Mouse (Mus musculus) liver, embryonic 14.5 days (tissue): ENCODE data around the gene Elane. TPM values are rescaled to one million over a fixed set of nuclear protein-coding genes. Genes with fewer than 3 reads are reported as not detected.

Source experiments
- ATAC-seq: fragments of 200-750 bp; cut with Nextera tagmentation; 2 replicates; pipeline ENCODE4 v1.8.0; 2017; ENCODE audit warnings: moderate number of reproducible peaks, mild to moderate bottlenecking, moderate library complexity; ENCODE audit not compliant: insufficient read depth
- DNase-seq, 3 experiments: peaks; one replicate each; pipeline ENCODE4 v3.0.0-alpha.2; 2012 to 2013; ENCODE audit warnings: low read depth in 3 of 3, low spot score in 3 of 3
- H3K27ac ChIP-seq: fragments of 300-500 bp; sonication (generic); 2 replicates; pipeline ENCODE4 v1.5.1; 2014; ENCODE audit warnings: moderate library complexity, mild to moderate bottlenecking, control low read depth, inconsistent platforms
- H3K27me3 ChIP-seq: fragments of 300-500 bp; sonication (generic); 2 replicates; pipeline ENCODE4 v1.6.1; 2014; ENCODE audit warnings: mild to moderate bottlenecking, low read length, moderate library complexity; ENCODE audit not compliant: control insufficient read depth, insufficient read depth
- H3K36me3 ChIP-seq: fragments of 300-500 bp; sonication (generic); replicated peaks from 2 replicates; pipeline ENCODE4 v1.6.1; 2014; ENCODE audit warnings: low read depth; ENCODE audit not compliant: control insufficient read depth, insufficient read depth
- H3K4me1 ChIP-seq, 2 experiments: fragments of 200-500 bp in 1 of 2; fragments of 300-500 bp in 1 of 2; sonication (generic) in 1 of 2; replicated peaks; 2 replicates each; pipeline ENCODE4 v1.6.1; 2012 to 2014; ENCODE audit warnings: antibody characterized with exemption in 1 of 2, inconsistent platforms in 1 of 2, low read length in 1 of 2; ENCODE audit not compliant: control insufficient read depth in 2 of 2, insufficient read depth in 2 of 2
- H3K4me2 ChIP-seq: fragments of 300-500 bp; sonication (generic); 2 replicates; pipeline ENCODE4 v1.6.1; 2014; ENCODE audit warnings: low read depth, mild to moderate bottlenecking, control low read depth, moderate library complexity
- H3K4me3 ChIP-seq, 2 experiments: fragments of 200-500 bp in 1 of 2; fragments of 300-500 bp in 1 of 2; sonication (generic) in 1 of 2; 2 replicates each; pipeline ENCODE4 v1.5.1; 2012 to 2014; ENCODE audit warnings: low read depth in 2 of 2, low read length in 2 of 2, mild to moderate bottlenecking in 2 of 2, control low read depth in 1 of 2, inconsistent platforms in 1 of 2, moderate library complexity in 1 of 2; ENCODE audit not compliant: insufficient read depth in 1 of 2
- H3K9ac ChIP-seq: fragments of 300-500 bp; sonication (generic); replicated peaks from 2 replicates; pipeline ENCODE4 v1.6.1; 2014; ENCODE audit warnings: mild to moderate bottlenecking, control low read depth, moderate library complexity
- H3K9me3 ChIP-seq: fragments of 300-500 bp; sonication (generic); 2 replicates; pipeline ENCODE4 v1.6.1; 2016; ENCODE audit warnings: low read length, mixed read lengths; ENCODE audit not compliant: control insufficient read depth
- CTCF ChIP-seq: IDR thresholded peaks from 2 replicates; pipeline ENCODE4 v1.5.1; 2016; ENCODE audit warnings: antibody characterized with exemption, low read depth, control low read depth
- EP300 ChIP-seq: IDR thresholded peaks from 2 replicates; pipeline ENCODE4 v1.6.1; 2016; ENCODE audit warnings: antibody characterized with exemption, low read depth
- WGBS: fragments of 180-500 bp; shearing (Covaris S2); extraction: QIAGEN DNeasy Blood & Tissue Kit; methylation state at CpG from one replicate; pipeline ENCODE4 v1.1.7; 2014; ENCODE audit not compliant: insufficient replicate concordance; 5-methylcytosine and 5-hydroxymethylcytosine counted together
- polyA plus RNA-seq, 2 experiments: library from polyadenylated mRNA; depleted of rRNA in 1 of 2; stranded (reverse) in 1 of 2; unstranded in 1 of 2; fragments of >200 nt; fragmentation: Nextera tagmentation in 1 of 2; extraction: Ambion mirVana in 1 of 2; gene quantifications; 2 replicates each; pipeline versions ENCODE4 v1.2.1 to v1.2.3; 2012 to 2014

Gene Elane
- polyA plus RNA-seq, 2 experiments, result 52.2 to 151 TPM

GRCm38 (mm10) chr10:79861230-79862048 is 24.6 kb upstream of the Elane start:
- no peak for ATAC-seq
- no peaks in the 10 kb centered on the region for H3K27me3 ChIP-seq
- TF ChIP-seq EP300 (no peak), CTCF (no peak)
- no peak overlapping the region for H3K4me3 ChIP-seq
- H3K27ac ChIP-seq, result no peak overlapping the region
- WGBS, result 87% methylated on average over 25 of the region's 25 CpGs
- no peaks in the 10 kb centered on the region for H3K9me3 ChIP-seq
- peaks cover 74% of the 10 kb centered on the region for H3K36me3 ChIP-seq
- H3K4me1 ChIP-seq, result peaks cover 4 to 18% of the 10 kb centered on the region in 2 experiments; a peak in 3 of 4 replicates
- no peak overlapping the region for H3K4me2 ChIP-seq
- DNase-seq, result no peak
- no peak overlapping the region for H3K9ac ChIP-seq

- DNase-seq (no peak), ATAC-seq (no peak)
- H3K27me3 ChIP-seq, result no peaks in the 10 kb centered on the region
- H3K9me3 ChIP-seq, result no peaks in the 10 kb centered on the region
- no peak overlapping the region for H3K4me3 ChIP-seq
- H3K36me3 ChIP-seq, result peaks cover 66% of the 10 kb centered on the region
- 88% methylated on average over 23 of the region's 23 CpGs for whole genome bisulfite sequencing
- no peak overlapping the region for H3K4me2 ChIP-seq
- TF ChIP-seq EP300, result no peak
- TF ChIP-seq CTCF, result no peak
- no peak overlapping the region for H3K27ac ChIP-seq
- H3K9ac ChIP-seq, result no peak overlapping the region
- peaks cover 1 to 10% of the 10 kb centered on the region in 2 experiments; a peak in 3 of 4 replicates for H3K4me1 ChIP-seq
These were observed 23.8 kb upstream of the Elane start for GRCm38 (mm10) chr10:79862049-79862788.

GRCm38 (mm10) chr10:79862925-79863324 is 23.1 kb upstream of the Elane start:
- Histone ChIP-seq H3K27me3 (no peaks in the 10 kb centered on the region), H3K4me1 (peaks cover 0 to 3% of the 10 kb centered on the region in 2 experiments; a peak in 1 of 4 replicates), H3K4me3 (no peak overlapping the region), H3K27ac (no peak overlapping the region), H3K36me3 (peaks cover 61% of the 10 kb centered on the region), H3K9me3 (no peaks in the 10 kb centered on the region), H3K4me2 (no peak overlapping the region), H3K9ac (no peak overlapping the region)
- WGBS, result 77% methylated on average over 10 of the region's 10 CpGs
- no peak for DNase-seq
- TF ChIP-seq CTCF (no peak), EP300 (no peak)
- ATAC-seq, result no peak

GRCm38 (mm10) chr10:79864351-79865188 is 21.5 kb upstream of the Elane start:
- Histone ChIP-seq H3K27me3 (no peaks in the 10 kb centered on the region), H3K36me3 (peaks cover 45% of the 10 kb centered on the region), H3K4me3 (no peak overlapping the region), H3K9ac (no peak overlapping the region), H3K27ac (no peak overlapping the region), H3K9me3 (no peaks in the 10 kb centered on the region), H3K4me2 (no peak overlapping the region), H3K4me1 (no peaks in the 10 kb centered on the region)
- whole genome bisulfite sequencing, result 48% methylated on average over 10 of the region's 10 CpGs
- ATAC-seq, result peak; percentile 12
- no peak for TF ChIP-seq EP300
- TF ChIP-seq CTCF, result no peak
- no peak for DNase-seq
